Mouse (Mus musculus): Measurements from ENCODE around the gene Zfp276.

DNA sequence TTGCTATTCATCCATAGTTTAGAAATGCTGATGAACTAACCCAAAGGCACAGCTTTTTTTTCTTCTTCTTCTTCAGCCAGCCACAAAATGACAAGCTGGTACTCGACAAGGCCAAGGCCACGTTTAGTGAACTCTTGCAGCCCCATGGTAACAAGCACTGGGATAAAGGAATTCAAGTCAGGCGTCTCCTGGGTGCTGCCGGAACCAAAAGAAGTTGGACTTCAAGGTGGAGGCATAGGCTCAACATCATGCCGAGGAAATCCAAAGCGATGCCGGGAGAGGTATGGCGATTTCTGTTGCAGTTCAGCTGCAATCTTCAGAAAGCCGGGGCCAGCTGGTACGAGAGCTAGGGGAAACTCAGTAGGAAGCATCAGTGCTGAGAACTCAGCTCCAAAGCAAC lies 14.6 kb upstream of the Zfp276 start:
- TF ChIP-seq CTCF (IDR thresholded peaks at IDR 0.05; ENCODE audit: low read depth, low read length) (no peak), POLR2AphosphoS5 (IDR thresholded peaks at IDR 0.05; ENCODE audit: insufficient replicate concordance, low read depth, low read length) (no peak), GATA1 (IDR thresholded peaks at IDR 0.05; ENCODE audit: borderline replicate concordance, low read length) (no peak)
